Mouse (Mus musculus) hindbrain, embryonic 14.5 days (tissue): Measurements from ENCODE around the gene Bsn. TPM values are rescaled to one million over a fixed set of nuclear protein-coding genes. Genes with fewer than 3 reads are reported as not detected.

Experiments
- ATAC-seq: fragments of 200-750 bp; cut with Nextera tagmentation; 2 replicates; pipeline ENCODE4 v1.8.0; 2017; ENCODE audit warnings: moderate number of reproducible peaks, mild to moderate bottlenecking, moderate TSS enrichment, moderate library complexity; ENCODE audit not compliant: low FRiP score
- DNase-seq: peaks from one replicate; pipeline ENCODE4 v3.0.0-alpha.2; 2015; ENCODE audit warnings: low spot score
- H3K27ac ChIP-seq: fragments of 300-500 bp; sonication (generic); 2 replicates; pipeline ENCODE4 v1.5.1; 2014; ENCODE audit warnings: mild to moderate bottlenecking, moderate library complexity
- H3K27me3 ChIP-seq: fragments of 300-500 bp; sonication (generic); 2 replicates; pipeline ENCODE4 v1.6.1; 2014; ENCODE audit warnings: mild to moderate bottlenecking, low read length, mixed read lengths; ENCODE audit not compliant: control insufficient read depth, insufficient read depth
- H3K36me3 ChIP-seq: fragments of 300-500 bp; sonication (generic); replicated peaks from 2 replicates; pipeline ENCODE4 v1.6.1; 2014; ENCODE audit not compliant: control insufficient read depth, insufficient read depth
- H3K4me1 ChIP-seq: fragments of 300-500 bp; sonication (generic); replicated peaks from 2 replicates; pipeline ENCODE4 v1.6.1; 2014; ENCODE audit warnings: antibody characterized with exemption, low read length, mixed read lengths; ENCODE audit not compliant: control insufficient read depth, insufficient read depth
- H3K4me2 ChIP-seq: fragments of 300-500 bp; sonication (generic); replicated peaks from 2 replicates; pipeline ENCODE4 v1.6.1; 2014; ENCODE audit warnings: mild to moderate bottlenecking, moderate library complexity
- H3K4me3 ChIP-seq: fragments of 300-500 bp; sonication (generic); replicated peaks from 2 replicates; pipeline ENCODE4 v1.5.1; 2014; ENCODE audit warnings: mild to moderate bottlenecking, low read length
- H3K9ac ChIP-seq: fragments of 300-500 bp; sonication (generic); 2 replicates; pipeline ENCODE4 v1.6.1; 2014
- H3K9me3 ChIP-seq: fragments of 300-500 bp; sonication (generic); 2 replicates; pipeline ENCODE4 v1.6.1; 2016; ENCODE audit warnings: low read length; ENCODE audit not compliant: control insufficient read depth
- WGBS: fragments of 180-500 bp; shearing (Covaris S2); extraction: QIAGEN DNeasy Blood & Tissue Kit; methylation state at CpG from one replicate; pipeline ENCODE4 v1.1.7; 2014; 5-methylcytosine and 5-hydroxymethylcytosine counted together
- polyA plus RNA-seq: library from polyadenylated mRNA; unstranded; fragments of >200 nt; fragmentation: Nextera tagmentation; extraction: Ambion mirVana; gene quantifications from 2 replicates; pipeline ENCODE4 v1.2.1, GENCODE M21; 2014

Bsn gene
- polyA plus RNA-seq, 1 experiment from 2014 or later: 15.4 TPM

GRCm38 (mm10) chr9:108221566-108221965 is 31.4 kb upstream of the Bsn start:
- H3K4me3 ChIP-seq: no peak overlapping the region
- H3K27me3 ChIP-seq: no peaks in the 10 kb centered on the region
- no peaks in the 10 kb centered on the region for H3K9me3 ChIP-seq
- no peak overlapping the region for H3K4me2 ChIP-seq
- no peak overlapping the region for H3K27ac ChIP-seq
- ATAC-seq: no peak
- H3K4me1 ChIP-seq: no peaks in the 10 kb centered on the region
- H3K36me3 ChIP-seq: peaks cover 18% of the 10 kb centered on the region
- H3K9ac ChIP-seq: no peak overlapping the region
- no peak for DNase-seq
- 98% methylated on average over 3 of the region's 3 CpGs for WGBS

- Histone ChIP-seq H3K4me1 (no peaks in the 10 kb centered on the region), H3K27ac (no peak overlapping the region), H3K27me3 (no peaks in the 10 kb centered on the region), H3K4me2 (no peak overlapping the region), H3K9me3 (no peaks in the 10 kb centered on the region), H3K36me3 (peaks cover 26% of the 10 kb centered on the region), H3K4me3 (no peak overlapping the region), H3K9ac (no peak overlapping the region)
- ATAC-seq (no peak), DNase-seq (no peak)
- WGBS: 85% methylated on average over 1 of the region's 1 CpGs
These were observed 30.2 kb upstream of the Bsn start for GRCm38 (mm10) chr9:108220380-108220774.

GRCm38 (mm10) chr9:108219766-108220379 is 29.7 kb upstream of the Bsn start:
- WGBS: 89% methylated on average over 12 of the region's 12 CpGs
- no peak overlapping the region for H3K4me3 ChIP-seq
- H3K4me1 ChIP-seq: no peaks in the 10 kb centered on the region
- H3K9ac ChIP-seq: no peak overlapping the region
- H3K36me3 ChIP-seq: peaks cover 26% of the 10 kb centered on the region
- H3K27me3 ChIP-seq: no peaks in the 10 kb centered on the region
- H3K9me3 ChIP-seq: no peaks in the 10 kb centered on the region
- DNase-seq: no peak
- H3K27ac ChIP-seq: no peak overlapping the region
- no peak overlapping the region for H3K4me2 ChIP-seq
- ATAC-seq: no peak

- H3K27me3 ChIP-seq: no peaks in the 10 kb centered on the region
- no peaks in the 10 kb centered on the region for H3K9me3 ChIP-seq
- peaks cover 26% of the 10 kb centered on the region for H3K36me3 ChIP-seq
- 77% methylated on average over 11 of the region's 11 CpGs for WGBS
- peaks cover 9% of the 10 kb centered on the region for H3K4me1 ChIP-seq
- H3K9ac ChIP-seq: no peak overlapping the region
- DNase-seq (no peak), ATAC-seq (no peak)
- H3K4me3 ChIP-seq: no peak overlapping the region
- no peak overlapping the region for H3K27ac ChIP-seq
- H3K4me2 ChIP-seq: no peak overlapping the region
These were observed 27.9 kb upstream of the Bsn start for GRCm38 (mm10) chr9:108217936-108218543.

- ATAC-seq (no peak), DNase-seq (no peak)
- 96% methylated on average over 3 of the region's 3 CpGs for WGBS
- Histone ChIP-seq H3K36me3 (peaks cover 26% of the 10 kb centered on the region), H3K4me2 (no peak overlapping the region), H3K27me3 (no peaks in the 10 kb centered on the region), H3K4me3 (no peak overlapping the region), H3K9ac (no peak overlapping the region), H3K27ac (no peak overlapping the region), H3K4me1 (peaks cover 15% of the 10 kb centered on the region), H3K9me3 (no peaks in the 10 kb centered on the region)
These were observed 27.2 kb upstream of the Bsn start for GRCm38 (mm10) chr9:108217406-108217805.

GRCm38 (mm10) chr9:108213105-108213504 is 22.9 kb upstream of the Bsn start:
- peak overlapping the region; percentile 18; the same call in 1 of the 2 replicates for H3K4me2 ChIP-seq

GRCm38 (mm10) chr9:108212426-108212825 is 22.2 kb upstream of the Bsn start:
- H3K27me3 ChIP-seq: no peaks in the 10 kb centered on the region
- WGBS: 72% methylated on average over 2 of the region's 2 CpGs
- H3K27ac ChIP-seq: peak overlapping the region; percentile 78; the same call in 1 of the 2 replicates
- H3K9me3 ChIP-seq: no peaks in the 10 kb centered on the region
- ATAC-seq (no peak), DNase-seq (no peak)
- H3K4me3 ChIP-seq: no peak overlapping the region
- H3K9ac ChIP-seq: no peak overlapping the region
- peaks cover 19% of the 10 kb centered on the region for H3K4me1 ChIP-seq
- H3K4me2 ChIP-seq: no peak overlapping the region
- peaks cover 40% of the 10 kb centered on the region for H3K36me3 ChIP-seq

More at GRCm38 (mm10) chr9:108213105-108213504, 22.9 kb upstream of the Bsn start:
- WGBS: 8% methylated on average over 7 of the region's 7 CpGs
- Histone ChIP-seq H3K27me3 (no peaks in the 10 kb centered on the region), H3K27ac (peak overlapping the region; percentile 78), H3K9ac (peak overlapping the region; percentile 41), H3K4me3 (no peak overlapping the region), H3K9me3 (no peaks in the 10 kb centered on the region), H3K36me3 (peaks cover 40% of the 10 kb centered on the region), H3K4me1 (peaks cover 19% of the 10 kb centered on the region)
- ATAC-seq (peak; percentile 71; the same call in 1 of the 2 replicates), DNase-seq (peak; percentile 55)

GRCm38 (mm10) chr9:108205571-108205901 is 15.4 kb upstream of the Bsn start:
- peaks cover 19% of the 10 kb centered on the region for H3K4me1 ChIP-seq
- H3K9ac ChIP-seq: no peak overlapping the region
- peaks cover 36% of the 10 kb centered on the region for H3K36me3 ChIP-seq
- H3K9me3 ChIP-seq: no peaks in the 10 kb centered on the region
- no peak overlapping the region for H3K4me3 ChIP-seq
- H3K27ac ChIP-seq: peak overlapping the region; percentile 81
- no peaks in the 10 kb centered on the region for H3K27me3 ChIP-seq
- WGBS: 65% methylated on average over 3 of the region's 3 CpGs
- DNase-seq (no peak), ATAC-seq (no peak)
- no peak overlapping the region for H3K4me2 ChIP-seq

GRCm38 (mm10) chr9:108204884-108205570 is 14.8 kb upstream of the Bsn start:
- DNase-seq: peak; percentile 62
- no peak overlapping the region for H3K4me3 ChIP-seq
- peak; percentile 68; the same call in 1 of the 2 replicates for ATAC-seq
- no peak overlapping the region for H3K9ac ChIP-seq
- peak overlapping the region; percentile 81 for H3K27ac ChIP-seq
- 23% methylated on average over 8 of the region's 8 CpGs for WGBS
- no peak overlapping the region for H3K4me2 ChIP-seq
- no peaks in the 10 kb centered on the region for H3K9me3 ChIP-seq
- peaks cover 19% of the 10 kb centered on the region for H3K4me1 ChIP-seq
- no peaks in the 10 kb centered on the region for H3K27me3 ChIP-seq
- H3K36me3 ChIP-seq: peaks cover 36% of the 10 kb centered on the region
